Mouse (Mus musculus) ES-CJ7 (cell line): ENCODE measurements around the gene Neu2.

Experiments used
- DNase-seq: peaks from one replicate; pipeline ENCODE4 v3.0.0; 2011; ENCODE audit warnings: low read depth, low spot score

Gene Neu2

DNA sequence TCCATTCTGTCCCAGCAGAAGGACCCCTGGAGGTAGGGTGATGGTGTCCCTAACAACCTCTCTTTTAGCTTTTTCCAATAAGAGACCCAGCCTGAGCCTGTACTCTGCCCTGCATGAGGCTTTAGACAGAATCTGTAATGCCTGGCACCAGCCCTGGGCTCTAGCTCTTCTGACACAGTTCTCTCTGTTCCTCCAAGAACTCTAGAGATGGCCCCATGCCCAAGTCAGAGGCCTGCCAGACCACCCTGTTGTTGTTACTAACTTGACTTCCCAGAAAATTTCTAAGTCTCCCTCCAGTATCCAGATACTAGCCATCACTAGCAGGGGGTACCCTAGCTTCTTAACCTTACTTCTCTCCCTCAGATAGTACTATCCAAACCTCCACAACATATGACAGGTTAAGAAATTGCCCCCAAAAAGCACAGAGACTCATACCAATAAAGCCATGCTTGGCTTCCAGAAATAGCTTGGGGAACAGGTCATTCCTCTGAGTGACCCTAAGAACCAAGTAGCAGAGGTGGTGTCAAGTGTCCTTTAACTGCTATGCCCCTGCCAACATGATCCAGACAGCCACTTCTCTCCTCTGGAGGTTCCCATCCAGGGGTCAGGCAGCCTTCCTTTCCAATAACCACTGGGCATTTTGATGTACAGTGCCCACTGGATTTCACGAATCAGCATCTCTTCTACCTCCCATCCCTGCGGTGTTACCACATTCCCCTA, 105.0 kb downstream of the Neu2 start:
- no peak for DNase-seq

DNA sequence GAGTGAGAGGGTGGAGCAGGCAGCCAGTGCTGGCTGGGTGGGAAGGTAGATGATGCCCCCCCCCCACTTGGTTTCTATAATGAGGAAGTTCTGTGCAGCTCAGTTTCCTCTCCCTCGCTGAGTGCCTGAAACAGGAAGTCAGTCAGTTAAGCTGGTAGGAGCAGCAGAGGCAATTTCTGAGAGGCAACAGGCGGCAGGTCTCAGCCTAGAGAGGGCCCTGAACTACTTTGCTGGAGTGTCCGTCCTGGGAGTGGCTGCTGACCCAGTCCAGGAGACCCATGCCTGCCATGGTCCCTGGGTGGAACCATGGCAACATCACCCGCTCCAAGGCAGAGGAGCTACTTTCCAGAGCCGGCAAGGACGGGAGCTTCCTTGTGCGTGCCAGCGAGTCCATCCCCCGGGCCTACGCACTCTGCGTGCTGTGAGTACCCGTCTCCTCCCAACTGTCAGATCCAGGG, 110.6 kb downstream of the Neu2 start, which contains the start of gene Inpp5d:
TSS of gene Inpp5d (plus strand) at position 102 of the 458 bp plus-strand sequence.
- no peak for DNase-seq

DNA sequence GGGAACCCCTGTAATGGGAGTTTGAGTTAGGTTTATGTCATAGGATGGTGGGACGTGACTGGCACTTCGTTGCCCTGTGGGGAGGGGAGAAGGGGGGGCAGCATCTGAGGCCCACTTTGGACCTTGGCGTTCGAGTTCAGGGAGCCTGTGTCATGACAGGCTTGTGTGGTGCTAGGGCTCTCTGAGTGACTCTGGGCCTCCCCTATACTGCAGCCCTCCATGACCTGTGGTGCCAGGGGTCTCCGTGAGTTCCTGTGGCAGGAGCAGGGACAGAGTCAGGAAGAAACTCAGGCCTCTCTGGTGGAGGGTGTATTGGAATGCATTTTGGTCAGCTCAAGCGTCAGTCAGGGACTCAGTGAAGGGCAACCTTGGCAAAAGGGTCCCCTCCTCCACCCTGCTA, 111.0 kb downstream of the Neu2 start:
- DNase-seq: no peak

DNA sequence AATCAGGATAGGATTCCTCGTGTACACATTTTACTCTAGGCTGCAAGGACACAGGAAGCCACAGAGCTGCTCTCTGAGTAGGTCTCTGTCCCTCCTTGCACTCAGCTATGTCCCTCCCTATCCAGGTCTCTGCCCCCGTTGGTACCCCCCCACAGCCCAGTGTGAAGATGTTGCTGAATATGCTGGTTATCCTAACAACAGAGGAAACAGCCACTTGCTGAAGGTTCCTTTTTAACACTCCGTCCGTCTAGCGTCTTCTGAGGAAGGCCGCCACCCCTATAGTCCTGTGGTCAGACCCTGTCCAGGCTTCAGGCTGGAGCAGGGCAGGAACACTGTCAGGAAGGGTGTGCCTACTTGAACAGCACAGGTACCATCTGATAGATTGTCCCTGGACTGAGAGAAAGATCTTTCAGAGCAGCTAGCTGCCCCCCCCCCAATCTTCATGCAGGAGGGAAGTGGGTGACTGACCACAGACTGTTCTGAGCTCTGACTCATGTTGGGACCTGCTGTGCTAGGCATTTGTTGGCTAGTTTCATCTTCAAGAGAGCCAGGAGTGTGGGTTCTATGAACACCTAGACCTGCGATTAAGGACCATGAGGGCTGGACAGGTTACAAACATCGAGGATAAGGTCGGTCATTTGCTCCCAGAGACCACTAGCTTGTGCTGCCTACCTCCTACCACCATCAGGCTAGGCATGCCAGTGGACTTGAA, 111.6 kb downstream of the Neu2 start:
- DNase-seq: no peak

DNA sequence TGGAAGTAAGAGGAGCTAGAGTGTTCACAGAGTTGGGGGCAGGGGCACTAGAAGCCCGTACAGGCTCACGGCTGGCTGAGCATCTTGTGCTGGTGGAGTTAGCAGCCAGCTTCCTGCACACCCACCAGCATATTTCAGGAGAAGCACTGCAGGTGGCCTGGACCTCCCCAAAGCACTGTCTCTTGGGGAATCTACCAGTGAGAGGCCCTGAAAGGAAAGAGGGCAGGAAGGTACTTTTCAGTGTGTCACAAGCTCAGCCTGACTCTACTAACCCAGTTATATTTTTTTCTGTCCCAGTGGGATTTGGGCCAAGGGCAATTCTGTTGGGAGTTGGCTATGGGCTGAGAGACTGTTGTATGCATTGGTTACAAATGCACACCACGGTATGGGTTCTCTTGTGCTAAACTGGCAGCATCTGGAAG, 112.2 kb downstream of the Neu2 start:
- no peak for DNase-seq

DNA sequence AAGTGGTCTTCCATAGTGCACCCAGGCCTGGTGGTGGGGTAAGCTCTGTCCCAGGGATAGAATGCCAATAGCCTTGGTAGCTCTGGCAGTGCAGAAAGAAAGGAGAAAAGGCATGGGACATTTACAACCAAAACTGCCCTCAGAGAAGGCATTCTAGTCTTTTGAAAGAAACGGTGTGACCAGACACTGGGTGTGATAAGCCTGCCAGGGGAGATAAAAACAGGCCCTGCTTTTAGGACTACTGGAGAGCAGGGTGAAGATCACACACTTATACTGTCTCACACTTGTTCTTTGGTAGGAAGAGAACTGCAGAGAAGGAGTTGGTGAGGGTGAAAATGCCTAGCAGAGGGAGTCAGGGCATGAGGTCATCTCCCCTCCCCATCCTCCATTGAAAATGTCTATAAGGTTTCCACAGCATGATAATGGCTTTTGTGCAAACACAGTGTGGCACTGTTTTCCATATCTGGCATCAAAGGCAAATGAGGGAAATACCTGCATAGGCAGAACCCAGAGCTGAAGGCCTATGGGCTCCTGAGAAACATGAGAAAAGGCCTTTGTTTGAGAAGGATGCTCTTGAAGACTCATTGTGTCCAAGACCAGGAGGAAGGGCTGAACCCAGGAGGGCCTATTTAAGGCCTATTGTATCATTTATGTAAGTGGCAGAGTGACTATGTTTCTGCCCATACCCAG, 114.4 kb downstream of the Neu2 start:
- no peak for DNase-seq

DNA sequence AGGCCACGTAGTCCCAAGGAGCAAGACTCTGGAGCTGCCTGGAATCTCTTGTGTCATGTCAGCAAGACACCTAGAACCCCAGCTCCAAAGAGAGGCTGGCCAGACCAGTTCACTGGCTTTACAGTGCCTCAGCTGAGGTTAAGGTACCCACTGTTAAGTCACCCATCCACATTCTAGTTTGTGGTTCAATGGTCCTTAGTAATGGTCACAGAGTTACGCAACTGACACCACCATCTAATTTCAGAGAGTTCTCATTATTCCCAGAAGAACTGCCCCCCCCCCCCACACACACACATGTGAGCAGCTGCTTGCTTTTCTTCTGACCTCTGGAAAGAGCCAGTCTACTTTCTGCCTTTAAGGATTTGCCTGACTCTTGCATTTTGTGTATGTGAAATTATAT, 115.1 kb downstream of the Neu2 start:
- DNase-seq: no peak

DNA sequence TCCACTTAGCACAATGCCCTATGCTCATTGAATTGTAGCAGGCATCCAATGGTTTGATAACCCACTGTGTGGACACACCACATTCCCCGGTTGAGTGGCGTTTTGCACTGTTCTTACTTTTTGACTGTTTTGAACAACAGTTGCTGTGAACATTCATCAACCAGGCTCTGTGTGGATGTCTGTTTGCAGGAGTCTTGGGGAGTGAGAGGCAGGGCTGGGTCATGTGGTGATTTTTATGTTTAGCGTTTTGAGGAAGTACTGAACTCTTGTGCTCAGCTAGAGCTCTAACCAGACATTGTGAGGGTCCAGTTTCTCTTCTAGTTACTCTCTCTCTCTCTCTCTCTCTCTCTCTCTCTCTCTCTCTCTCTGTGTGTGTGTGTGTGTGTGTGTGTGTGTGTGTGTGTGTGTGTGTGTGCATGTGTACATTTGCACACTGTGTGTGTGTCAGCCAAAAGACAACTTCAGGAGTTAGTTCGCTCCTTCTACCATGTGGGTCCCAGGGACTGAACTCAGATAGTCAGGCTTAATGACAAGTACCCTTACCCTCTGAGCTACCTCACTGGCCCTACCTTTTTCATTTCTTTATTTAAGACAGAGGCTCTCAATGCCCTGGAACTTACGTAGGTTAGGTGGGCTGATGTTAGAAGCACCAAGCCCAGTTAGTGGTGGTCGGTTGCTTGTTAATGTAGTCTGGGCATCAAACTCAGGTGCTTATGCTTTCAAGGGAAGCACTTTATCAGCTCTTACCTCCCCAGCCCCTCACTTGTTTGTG, 115.8 kb downstream of the Neu2 start:
- no peak for DNase-seq

DNA sequence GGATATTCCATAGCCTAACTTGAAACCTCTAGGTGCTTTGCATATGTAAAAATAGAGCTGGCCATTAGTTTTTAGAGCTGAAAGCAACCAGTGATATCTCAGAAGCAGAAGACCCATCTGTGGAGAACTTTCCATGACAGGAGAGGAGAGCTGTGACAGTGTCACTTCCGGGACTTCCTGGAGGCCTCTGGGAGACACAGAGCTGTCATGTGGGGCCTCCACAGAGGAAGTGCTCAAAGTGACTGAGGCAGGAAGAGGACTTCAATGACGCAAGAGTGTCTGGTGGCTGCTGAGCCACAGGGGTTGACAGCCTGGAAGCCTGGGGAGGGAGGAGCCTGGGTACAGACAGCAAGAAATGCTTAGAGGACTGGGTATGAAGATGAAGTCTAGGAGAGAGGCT, 116.7 kb downstream of the Neu2 start:
- DNase-seq: no peak

DNA sequence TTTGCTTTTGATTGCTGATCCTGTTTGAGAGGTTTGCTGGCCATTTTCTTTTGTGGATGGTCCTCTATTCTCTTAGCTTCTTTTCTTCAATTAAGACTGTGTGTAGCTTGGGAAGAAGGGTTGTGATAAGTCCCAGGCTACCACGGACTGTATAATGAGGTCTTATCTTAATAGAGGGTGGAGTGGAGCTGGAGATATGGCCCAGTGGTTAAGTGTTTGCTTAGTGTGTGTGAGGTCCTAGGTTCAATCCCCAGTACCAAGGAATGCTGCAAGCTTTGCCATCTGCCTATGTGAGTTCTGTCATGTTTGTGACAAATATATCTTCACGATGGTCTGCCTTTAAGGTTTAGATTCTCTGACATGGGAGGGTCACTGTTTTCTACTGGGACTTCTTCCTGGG, 118.4 kb downstream of the Neu2 start:
- no peak for DNase-seq

DNA sequence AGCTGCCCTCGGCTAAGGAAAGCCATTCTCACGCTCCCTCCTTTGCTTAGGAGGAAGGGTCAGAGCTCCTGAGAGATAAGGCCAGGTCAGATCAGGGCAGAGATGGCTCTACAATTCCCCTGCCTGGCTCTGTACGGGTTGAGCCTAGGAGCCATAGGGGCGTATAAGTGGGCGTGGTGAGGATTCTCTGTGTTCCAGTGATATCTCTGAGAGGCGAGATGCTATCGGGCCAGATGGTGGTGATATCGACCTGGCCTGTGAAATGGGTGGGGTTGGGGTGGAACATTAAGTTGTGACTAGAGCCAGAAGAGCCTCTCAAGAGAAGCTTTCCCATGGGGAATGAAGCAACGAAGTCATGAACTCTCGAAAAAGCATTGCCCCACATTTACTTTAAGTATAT, 121.9 kb downstream of the Neu2 start:
- DNase-seq: no peak

DNA sequence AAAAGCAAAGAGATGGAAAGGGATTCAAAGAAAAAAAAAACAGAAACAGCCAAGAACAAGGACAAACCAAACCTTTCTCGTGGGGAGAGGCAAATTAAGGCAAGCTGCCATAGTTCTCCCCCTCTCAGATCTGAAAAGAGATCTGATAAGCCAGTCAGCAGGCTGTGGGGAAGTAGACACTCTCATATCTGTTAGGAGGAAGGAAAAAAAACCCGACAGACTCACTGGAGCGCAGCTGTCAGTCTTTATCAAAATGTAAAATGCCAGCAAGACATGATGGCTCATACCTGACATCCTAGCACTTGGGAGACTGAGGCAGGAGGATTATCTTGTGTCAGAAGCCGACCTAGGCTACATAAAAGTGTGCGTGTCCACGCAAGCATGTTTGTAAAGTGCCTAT, 122.5 kb downstream of the Neu2 start:
- no peak for DNase-seq

DNA sequence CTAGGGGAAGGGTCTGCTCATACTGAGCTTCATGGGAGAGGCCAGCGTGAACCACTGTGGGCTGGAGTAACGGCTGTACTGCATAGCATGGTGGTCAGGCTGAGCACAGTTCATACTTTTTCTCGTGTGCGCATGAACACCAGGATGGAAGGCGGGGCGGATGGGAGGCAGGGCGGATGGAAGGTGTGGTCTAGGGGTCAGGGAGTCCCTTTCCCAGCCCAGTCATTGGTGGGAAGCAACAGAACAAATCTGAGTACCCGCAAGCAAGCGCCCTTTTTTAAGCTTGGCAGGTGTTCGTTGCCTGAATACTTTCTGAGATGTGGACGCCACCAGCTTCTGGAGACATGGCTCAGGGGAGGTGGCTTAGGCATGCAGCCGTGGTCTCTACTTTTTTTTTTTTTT, 127.0 kb downstream of the Neu2 start:
- peak; percentile 24 for DNase-seq

DNA sequence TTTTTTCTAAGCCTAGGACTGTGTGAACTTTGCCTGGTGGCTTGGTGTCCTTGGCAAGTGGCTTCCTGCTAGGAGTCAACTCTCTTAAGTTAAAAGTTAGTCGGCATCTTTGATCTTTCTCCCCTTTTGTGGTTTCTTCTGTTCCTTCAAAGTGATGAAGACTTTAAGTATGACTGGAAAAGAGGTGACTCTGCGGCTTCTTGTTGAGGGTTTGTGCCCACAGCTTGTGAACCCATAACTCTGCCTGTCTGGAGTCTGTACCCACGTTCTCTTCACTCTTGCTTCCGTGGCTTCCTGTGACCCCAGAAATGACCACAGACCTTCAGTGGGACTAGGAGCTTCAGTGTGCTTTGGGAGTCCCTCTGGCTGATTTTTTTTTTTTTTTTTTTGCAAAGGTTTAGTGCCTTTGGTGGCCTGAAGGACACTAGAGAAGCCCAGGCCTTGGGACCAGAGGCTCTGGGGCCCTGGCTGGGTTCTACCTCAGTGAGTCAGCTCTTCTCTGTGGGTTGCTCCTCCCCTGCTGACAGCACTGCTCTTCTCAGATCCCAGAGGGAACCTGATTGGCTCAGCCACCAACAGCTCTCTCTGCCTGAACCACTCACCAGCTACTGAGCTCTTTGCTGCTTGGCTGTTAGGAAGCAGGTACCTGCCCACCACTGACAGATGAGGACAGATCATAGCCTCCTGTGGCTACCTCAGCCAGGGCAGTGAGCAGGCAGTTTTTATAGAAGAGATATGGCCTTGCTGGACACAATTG, 127.6 kb downstream of the Neu2 start:
- peak; percentile 61 for DNase-seq

DNA sequence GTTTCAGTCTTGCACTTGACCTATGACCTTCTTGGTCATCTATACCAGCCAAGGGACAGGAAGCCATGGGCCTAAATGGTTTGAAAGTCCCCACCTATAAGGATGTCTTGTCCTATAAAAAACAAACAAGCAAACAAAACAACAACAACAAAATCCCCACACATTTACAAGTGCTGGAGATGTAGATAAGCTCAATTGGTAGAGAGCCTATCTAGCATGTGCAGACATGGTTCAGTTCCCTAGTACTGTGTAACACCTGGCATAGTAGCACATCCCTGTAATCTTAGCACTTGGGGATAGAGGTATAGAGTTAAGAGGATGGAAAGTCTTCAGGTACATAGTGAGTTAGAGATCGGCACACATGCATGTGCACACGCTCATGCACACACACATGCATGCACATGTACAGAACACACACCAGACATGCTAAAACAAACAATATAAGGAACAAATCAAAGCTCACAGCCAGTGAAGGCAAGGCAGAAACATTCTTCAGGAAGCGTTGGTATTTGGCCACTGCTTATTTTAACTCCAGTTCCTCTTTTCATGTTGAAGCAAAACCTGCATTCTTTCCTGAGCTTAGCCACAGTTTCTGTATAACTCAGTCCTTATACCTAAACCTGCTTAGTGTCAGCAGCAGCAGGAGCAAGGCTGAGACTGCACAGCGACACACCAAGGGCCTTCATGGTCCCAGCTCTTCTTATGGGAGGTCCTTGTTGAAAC, 128.3 kb downstream of the Neu2 start:
- DNase-seq: no peak

DNA sequence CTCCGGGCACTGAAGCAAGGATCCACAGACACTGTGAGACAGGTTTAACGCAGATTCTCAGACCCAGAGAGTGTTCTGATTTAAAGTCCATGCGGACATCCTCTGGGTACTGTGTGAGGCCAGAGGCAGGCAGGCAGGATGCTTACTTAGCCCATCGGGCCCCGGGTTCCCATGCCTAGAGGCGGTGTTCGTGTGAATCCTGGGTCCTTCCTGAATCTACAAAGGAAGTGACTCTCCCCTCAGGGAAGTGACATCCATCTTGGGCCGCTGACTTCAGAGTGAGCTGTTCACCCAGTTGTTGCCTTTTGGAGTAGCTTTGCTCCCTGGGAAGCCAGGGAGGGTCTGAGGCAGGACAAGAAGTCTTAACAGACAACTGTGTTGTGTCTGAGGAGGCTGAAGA, 130.0 kb downstream of the Neu2 start:
- DNase-seq: no peak

DNA sequence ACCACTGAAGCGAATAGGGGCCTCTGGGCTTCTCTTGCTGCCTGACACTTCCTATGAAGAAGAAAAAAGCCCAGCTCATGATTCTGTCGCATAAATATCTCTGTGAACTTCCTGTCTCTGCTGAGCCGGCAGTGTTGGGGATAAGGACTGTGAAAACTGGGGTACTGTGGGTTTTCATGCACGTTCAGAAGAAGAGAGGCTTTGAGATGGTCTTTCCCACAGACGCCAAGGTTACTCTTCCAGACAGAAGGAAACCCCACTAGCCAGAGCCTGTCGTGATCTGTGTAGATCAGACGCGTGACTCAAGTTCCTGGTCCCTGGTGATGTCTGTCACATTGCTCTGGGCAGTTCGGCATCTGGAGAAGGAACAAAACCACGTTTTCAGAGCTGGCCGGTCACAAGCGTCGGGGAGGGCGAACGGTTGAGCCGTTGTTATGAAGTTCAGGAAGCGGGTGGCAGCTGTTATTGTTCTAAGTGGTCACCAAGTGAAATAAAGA, 130.5 kb downstream of the Neu2 start:
- DNase-seq: no peak

DNA sequence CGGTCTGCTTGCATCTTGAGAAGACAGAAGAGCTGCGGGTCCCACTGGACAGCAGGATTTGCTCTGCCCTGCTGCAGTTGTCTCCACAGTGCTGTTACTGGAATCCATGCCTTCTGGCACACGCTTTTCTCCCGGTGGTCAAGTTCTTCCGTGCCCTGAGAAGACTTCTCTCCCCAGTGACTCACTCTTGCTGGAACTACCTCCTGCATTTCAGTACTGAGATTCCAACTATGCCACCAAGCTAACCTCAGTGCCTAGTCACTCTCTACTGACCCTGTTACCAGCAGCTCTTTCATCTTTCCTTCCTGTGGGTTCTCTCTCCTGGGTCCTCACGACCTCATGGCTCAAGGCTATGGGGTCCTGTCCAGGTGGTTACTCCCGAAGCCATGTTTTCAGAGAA, 133.3 kb downstream of the Neu2 start:
- no peak for DNase-seq

DNA sequence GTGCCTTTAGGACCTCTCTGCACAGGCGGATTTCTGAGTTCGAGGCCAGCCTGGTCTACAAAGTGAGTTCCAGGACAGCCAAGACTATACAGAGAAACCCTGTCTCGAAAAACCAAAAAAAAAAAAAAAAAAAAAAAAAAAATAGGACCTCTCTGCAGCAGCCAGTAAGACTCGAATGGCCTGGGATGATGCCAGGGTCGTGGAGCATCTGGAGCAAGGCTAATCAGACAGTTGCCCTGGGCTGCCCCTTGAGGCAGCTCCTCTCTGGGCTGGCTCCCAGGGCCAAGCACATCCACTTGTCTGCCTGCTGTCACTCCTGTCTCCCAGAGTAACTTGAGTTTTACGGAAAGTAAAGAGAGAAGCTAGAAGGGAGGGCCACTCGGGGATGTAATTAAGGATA, 135.4 kb downstream of the Neu2 start:
- no peak for DNase-seq

DNA sequence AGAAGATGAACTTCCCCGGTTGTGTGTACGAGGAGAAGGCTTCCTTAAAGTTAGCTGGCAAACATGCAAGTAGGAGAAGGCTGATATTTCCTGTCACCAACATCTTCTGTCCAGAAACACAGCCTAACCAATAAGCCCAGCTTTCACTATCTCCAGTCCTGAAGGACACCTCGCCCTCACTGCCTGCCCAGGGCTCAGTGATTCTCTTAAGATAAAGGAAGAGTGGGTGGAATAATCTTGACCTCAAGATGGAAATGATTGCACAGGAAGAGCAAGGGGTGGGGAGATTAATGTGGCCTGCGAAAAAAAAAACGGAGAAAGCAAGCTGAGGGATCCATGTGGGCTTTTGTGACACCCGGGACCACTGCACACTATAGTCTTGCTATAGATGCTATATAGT, 136.1 kb downstream of the Neu2 start:
- DNase-seq: no peak
